Mouse (Mus musculus) G1E (cell line): ENCODE measurements at regions not wholly inside any gene's neighbourhood (a gene's known extent, or its start where the extent isn't known, plus 50 kb on each side); places are given as distances from the start of the nearest gene placed in this dataset.

Experiments
- ATAC-seq: 2 replicates; pipeline ENCODE4 v1.8.0; 2016; ENCODE audit warnings: mild to moderate bottlenecking; ENCODE audit not compliant: insufficient number of reproducible peaks, poor library complexity, low FRiP score, severe bottlenecking; ENCODE audit errors: extremely low read depth
- DNase-seq: peaks from one replicate; pipeline ENCODE4 v3.0.0; 2012; ENCODE audit warnings: low spot score
- H3K27me3 ChIP-seq: 2 replicates; pipeline ENCODE4 v1.6.1; 2012; ENCODE audit warnings: mild to moderate bottlenecking, low read length, inconsistent platforms; ENCODE audit not compliant: insufficient read depth
- H3K36me3 ChIP-seq: replicated peaks from 2 replicates; pipeline ENCODE3; 2012; ENCODE audit warnings: mild to moderate bottlenecking, inconsistent platforms
- H3K4me1 ChIP-seq: 2 replicates; pipeline ENCODE4 v1.6.1; 2012; ENCODE audit warnings: low read depth, low read length, inconsistent platforms, mixed read lengths; ENCODE audit not compliant: insufficient read depth
- H3K4me3 ChIP-seq: 2 replicates; pipeline ENCODE4 v1.5.1; 2012; ENCODE audit warnings: low read depth, mild to moderate bottlenecking, inconsistent platforms, low read length, moderate library complexity, mixed read lengths
- H3K9me3 ChIP-seq: replicated peaks from 2 replicates; pipeline ENCODE4 v1.6.1; 2012; ENCODE audit warnings: inconsistent platforms
- CTCF ChIP-seq: IDR thresholded peaks from 2 replicates; pipeline ENCODE4 v1.5.1; 2012; ENCODE audit warnings: low read depth, low read length, inconsistent platforms, mixed read lengths
- GATA1 ChIP-seq: IDR thresholded peaks from 2 replicates; pipeline ENCODE4 v1.6.1; 2012; ENCODE audit warnings: borderline replicate concordance, low read length, inconsistent platforms, mixed read lengths
- GATA2 ChIP-seq: IDR thresholded peaks from 2 replicates; pipeline ENCODE4 v1.6.1; 2012; ENCODE audit warnings: low read depth, low read length, inconsistent platforms, borderline replicate concordance
- POLR2AphosphoS5 ChIP-seq: IDR thresholded peaks from 2 replicates; pipeline ENCODE4 v1.6.1; 2012; ENCODE audit warnings: low read depth, low read length, inconsistent platforms; ENCODE audit not compliant: insufficient replicate concordance
- TAL1 ChIP-seq: conservative IDR thresholded peaks from 2 replicates; pipeline ENCODE4 v1.6.1; 2012; ENCODE audit warnings: low read depth, low read length, inconsistent platforms, mixed read lengths

DNA sequence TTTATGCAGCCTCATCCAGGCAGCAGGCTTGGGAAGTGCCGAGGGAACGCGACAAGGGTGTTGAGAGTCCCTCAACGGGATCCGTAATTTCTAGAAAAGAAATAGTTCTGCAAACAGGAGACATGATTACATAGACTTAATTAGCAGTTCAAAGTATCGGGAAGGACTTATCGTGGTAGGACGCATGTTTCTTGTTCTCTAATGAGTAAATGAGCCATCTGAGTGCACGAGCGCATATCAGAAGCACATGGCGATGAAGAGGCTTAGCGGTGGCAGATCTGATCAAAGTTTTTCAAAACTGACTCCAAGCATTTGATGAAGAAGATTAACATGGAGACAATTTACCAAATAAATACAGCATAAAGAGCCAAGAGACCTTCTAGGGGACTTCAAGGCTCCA lies 238.8 kb upstream of the Zeb2 start:
- H3K4me1 ChIP-seq: peaks cover 6% of the 10 kb centered on the region; the same call in 1 of the 2 replicates

DNA sequence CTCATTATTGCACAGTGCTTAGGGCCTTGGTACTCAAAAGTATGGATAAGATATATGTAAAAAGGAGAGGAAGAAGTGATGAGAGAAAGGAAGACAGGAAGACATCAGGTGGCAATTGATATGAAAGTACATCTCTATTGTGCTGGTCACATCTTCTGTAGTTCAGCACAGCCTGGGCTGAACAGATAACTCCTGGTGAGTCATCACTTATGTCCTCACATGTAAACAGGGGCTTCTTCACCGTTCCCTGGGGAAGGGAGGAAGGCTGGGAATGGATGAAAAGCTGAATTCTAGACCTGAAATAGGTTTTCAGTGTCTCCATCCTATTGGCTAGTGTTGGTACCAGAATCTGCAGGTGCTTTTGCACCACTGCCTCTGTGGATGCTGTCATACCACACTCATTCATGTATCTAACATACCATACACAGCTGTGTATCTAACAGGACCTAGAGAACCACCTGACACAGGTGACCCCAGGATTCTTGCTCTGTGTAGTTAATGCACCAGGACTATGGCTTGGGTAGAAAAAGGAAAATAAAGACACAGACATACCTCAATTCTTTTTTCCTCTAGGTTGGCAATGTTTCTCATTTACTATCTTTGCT lies 234.4 kb upstream of the Zeb2 start:
- ATAC-seq: peak; percentile 22; the same call in 1 of the 2 replicates
- Histone ChIP-seq H3K36me3 (no peaks in the 10 kb centered on the region), H3K27me3 (peaks cover 5% of the 10 kb centered on the region; the same call in 1 of the 2 replicates), H3K4me3 (no peak overlapping the region), H3K4me1 (peaks cover 7% of the 10 kb centered on the region; the same call in 1 of the 2 replicates), H3K9me3 (no peaks in the 10 kb centered on the region)
- TF ChIP-seq TAL1 (no peak), GATA1 (no peak), GATA2 (no peak), CTCF (no peak), POLR2AphosphoS5 (no peak)
- DNase-seq: no peak

More for the DNA sequence above, 238.8 kb upstream of the Zeb2 start:
- no peak for DNase-seq
- Histone ChIP-seq H3K4me3 (no peak overlapping the region), H3K27me3 (peaks cover 11% of the 10 kb centered on the region; the same call in 1 of the 2 replicates), H3K36me3 (no peaks in the 10 kb centered on the region), H3K9me3 (no peaks in the 10 kb centered on the region)
- no peak for ATAC-seq
- TF ChIP-seq GATA1 (no peak), GATA2 (no peak), CTCF (no peak), TAL1 (no peak), POLR2AphosphoS5 (no peak)

DNA sequence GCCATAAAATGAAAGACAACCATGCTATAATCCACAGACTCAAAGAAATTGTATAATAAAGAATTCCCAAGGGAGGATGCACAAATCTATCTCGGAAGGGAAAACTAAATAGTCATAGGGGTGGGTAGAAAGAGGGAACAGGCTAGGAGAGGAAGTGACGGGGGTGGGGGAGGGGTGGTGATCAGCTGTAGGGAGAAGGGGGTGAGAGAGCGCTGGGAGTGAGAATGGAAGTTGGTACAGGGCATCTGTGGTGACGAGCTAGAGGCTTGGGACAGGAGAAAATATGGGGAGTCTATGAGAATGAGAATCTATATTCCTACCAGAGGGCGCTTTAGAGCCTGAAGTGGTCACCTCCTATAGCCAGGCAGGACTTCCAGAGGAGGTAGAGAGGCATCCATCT lies 229.2 kb upstream of the Zeb2 start:
- TF ChIP-seq GATA1 (no peak), TAL1 (no peak), CTCF (no peak), POLR2AphosphoS5 (no peak), GATA2 (no peak)
- Histone ChIP-seq H3K27me3 (no peaks in the 10 kb centered on the region; the same call in 1 of the 2 replicates), H3K9me3 (no peaks in the 10 kb centered on the region), H3K36me3 (no peaks in the 10 kb centered on the region), H3K4me3 (no peak overlapping the region), H3K4me1 (peaks cover 4% of the 10 kb centered on the region; the same call in 1 of the 2 replicates)
- DNase-seq: no peak
- ATAC-seq: no peak

DNA sequence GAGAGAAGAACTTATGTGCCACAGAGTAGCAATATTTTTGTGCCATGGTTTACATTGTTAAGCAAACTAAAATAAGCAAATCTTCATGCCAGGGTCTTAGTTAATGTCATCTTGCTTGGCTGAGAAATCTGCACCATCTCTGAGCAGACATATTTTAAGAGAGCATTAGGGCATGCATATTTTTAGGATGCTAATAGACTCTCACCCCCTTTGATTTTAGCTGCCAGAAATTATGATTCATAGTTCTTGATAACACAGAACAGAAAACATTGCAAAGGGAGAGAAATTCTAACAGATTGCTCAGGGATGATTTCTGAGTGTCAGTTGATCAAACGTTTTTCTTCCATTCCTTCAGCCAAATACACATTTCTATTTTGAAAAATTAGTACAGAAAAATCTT lies 222.7 kb upstream of the Zeb2 start:
- ATAC-seq: no peak
- Histone ChIP-seq H3K36me3 (no peaks in the 10 kb centered on the region), H3K27me3 (no peaks in the 10 kb centered on the region; the same call in 1 of the 2 replicates), H3K4me1 (no peaks in the 10 kb centered on the region), H3K9me3 (no peaks in the 10 kb centered on the region), H3K4me3 (no peak overlapping the region)
- no peak for DNase-seq
- TF ChIP-seq GATA2 (no peak), TAL1 (no peak), POLR2AphosphoS5 (no peak), CTCF (no peak)

DNA sequence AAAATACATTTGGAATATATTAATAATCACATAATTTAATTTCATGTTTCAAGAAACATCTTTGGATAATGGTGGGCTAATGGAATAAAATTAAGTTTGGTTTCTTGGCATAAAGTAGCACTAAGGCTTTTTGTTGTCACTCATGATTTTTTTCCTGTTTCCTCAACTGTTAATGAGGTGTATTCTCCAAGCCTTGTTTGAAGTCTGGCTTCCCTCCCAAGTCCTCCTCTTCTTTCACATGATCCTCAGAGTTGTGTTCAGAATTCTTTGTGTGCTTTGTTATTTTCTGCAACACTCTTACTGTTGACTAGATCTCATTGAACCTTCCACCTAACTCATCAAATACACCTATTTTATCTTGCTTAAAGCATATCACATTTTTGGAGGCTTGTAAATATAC lies 221.6 kb upstream of the Zeb2 start:
- no peaks in the 10 kb centered on the region for H3K9me3 ChIP-seq
- TF ChIP-seq CTCF: no peak
- no peak for TF ChIP-seq TAL1
- H3K4me1 ChIP-seq: no peaks in the 10 kb centered on the region
- H3K36me3 ChIP-seq: no peaks in the 10 kb centered on the region
- no peak for DNase-seq
- ATAC-seq: no peak
- H3K4me3 ChIP-seq: no peak overlapping the region
- H3K27me3 ChIP-seq: no peaks in the 10 kb centered on the region

DNA sequence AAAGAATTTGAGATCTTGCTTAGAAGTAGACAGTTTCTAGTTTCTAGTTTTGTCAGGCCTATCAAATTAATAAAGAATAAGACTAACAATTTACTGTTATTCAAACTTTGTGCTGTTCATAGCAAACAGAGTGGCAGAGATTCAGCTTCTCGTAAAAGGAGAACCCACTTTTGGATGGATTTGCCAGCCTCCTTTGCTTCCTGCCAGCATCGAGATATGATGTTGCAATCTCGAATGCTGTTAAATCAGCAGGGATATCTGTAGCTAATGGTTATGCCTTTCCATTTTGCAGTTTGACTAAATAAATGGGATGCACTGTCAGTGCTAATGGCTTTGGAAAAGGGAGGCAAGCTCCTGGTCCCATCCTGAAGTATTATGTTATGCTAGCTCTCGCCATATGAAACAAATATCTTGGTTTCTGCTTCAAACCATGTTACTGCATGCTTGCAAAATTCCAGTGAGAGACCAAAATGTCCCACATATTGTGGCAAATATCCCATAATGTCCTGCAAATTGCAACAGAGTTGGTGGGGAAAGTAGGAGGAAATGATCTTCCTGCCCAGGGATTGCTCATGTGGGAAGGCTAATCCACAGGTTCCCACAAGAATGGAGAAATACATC lies 199.9 kb upstream of the Zeb2 start:
- Histone ChIP-seq H3K4me1 (no peaks in the 10 kb centered on the region), H3K9me3 (no peaks in the 10 kb centered on the region), H3K4me3 (no peak overlapping the region), H3K36me3 (no peaks in the 10 kb centered on the region), H3K27me3 (no peaks in the 10 kb centered on the region; the same call in 1 of the 2 replicates)
- DNase-seq: no peak
- ATAC-seq: no peak
- TF ChIP-seq CTCF (no peak), TAL1 (no peak), POLR2AphosphoS5 (no peak), GATA2 (no peak)
